Mouse (Mus musculus) liver, adult 2 months (tissue): ENCODE data around the gene Dync2h1. TPM values are rescaled to one million over a fixed set of nuclear protein-coding genes. Genes with fewer than 3 reads are reported as not detected.
"Not testable (repeated sequence)": the region's sequence is repeated elsewhere in the genome, so short reads cannot be mapped to it uniquely, and the experiment has no call there.

ENCODE experiments used
- DNase-seq: peaks from one replicate; pipeline ENCODE4 v3.0.0-alpha.2; 2011; ENCODE audit warnings: low read depth, low spot score; ENCODE audit errors: extremely low read depth
- H3K27ac ChIP-seq: fragments of 200-500 bp; replicated peaks from 2 replicates; pipeline ENCODE4 v1.5.1; 2012; ENCODE audit warnings: low read depth, mild to moderate bottlenecking, control low read depth, inconsistent platforms, low read length; ENCODE audit not compliant: insufficient read depth
- H3K27me3 ChIP-seq: fragments of 200-500 bp; 2 replicates; pipeline ENCODE4 v1.6.1; 2012; ENCODE audit warnings: mild to moderate bottlenecking, moderate library complexity, low read length, inconsistent platforms; ENCODE audit not compliant: control insufficient read depth, insufficient read depth
- H3K36me3 ChIP-seq: fragments of 200-500 bp; 2 replicates; pipeline ENCODE4 v1.6.1; 2012; ENCODE audit warnings: low read length, inconsistent platforms; ENCODE audit not compliant: control insufficient read depth, insufficient read depth
- H3K4me1 ChIP-seq: fragments of 200-500 bp; 2 replicates; pipeline ENCODE4 v1.6.1; 2011; ENCODE audit warnings: low read length; ENCODE audit not compliant: control insufficient read depth, insufficient read depth
- H3K4me3 ChIP-seq: fragments of 200-500 bp; 2 replicates; pipeline ENCODE4 v1.5.1; 2011; ENCODE audit warnings: low read depth, mild to moderate bottlenecking, control low read depth, low read length, moderate library complexity; ENCODE audit not compliant: insufficient read depth
- H3K79me2 ChIP-seq: fragments of 200-500 bp; 2 replicates; pipeline ENCODE4 v1.6.1; 2012; ENCODE audit warnings: inconsistent platforms, mild to moderate bottlenecking, low read length, moderate library complexity; ENCODE audit not compliant: control insufficient read depth, insufficient read depth
- H3K9ac ChIP-seq: fragments of 200-500 bp; 2 replicates; pipeline ENCODE4 v1.6.1; 2012; ENCODE audit warnings: low read depth, mild to moderate bottlenecking, control low read depth, inconsistent platforms, low read length
- CTCF ChIP-seq: fragments of 200-500 bp; IDR thresholded peaks from 2 replicates; pipeline ENCODE4 v1.5.1; 2011; ENCODE audit warnings: low read depth, low read length, control low read depth
- POLR2A ChIP-seq: fragments of 200-500 bp; IDR thresholded peaks from 2 replicates; pipeline ENCODE4 v1.6.1; 2011; ENCODE audit warnings: low read length, control low read depth; ENCODE audit not compliant: insufficient read depth; ENCODE audit errors: extremely low read depth
- whole genome bisulfite sequencing: fragments of 180-500 bp; shearing (Covaris S2); methylation state at CpG from one replicate; pipeline ENCODE4 v1.1.7; 2018; 5-methylcytosine and 5-hydroxymethylcytosine counted together
- polyA plus RNA-seq: library from polyadenylated mRNA; depleted of rRNA; stranded (reverse); fragments of >200 nt; gene quantifications from 2 replicates; pipeline ENCODE4 v1.2.3, GENCODE M21; 2012
- total RNA-seq: library from RNA; depleted of rRNA; stranded (reverse); fragments of >200 nt; gene quantifications from 2 replicates; pipeline ENCODE4 v1.2.3, GENCODE M21; 2014

The Dync2h1 gene
- total and polyA plus RNA-seq, 2 experiments, result 0.18 to 4.2 TPM

DNA sequence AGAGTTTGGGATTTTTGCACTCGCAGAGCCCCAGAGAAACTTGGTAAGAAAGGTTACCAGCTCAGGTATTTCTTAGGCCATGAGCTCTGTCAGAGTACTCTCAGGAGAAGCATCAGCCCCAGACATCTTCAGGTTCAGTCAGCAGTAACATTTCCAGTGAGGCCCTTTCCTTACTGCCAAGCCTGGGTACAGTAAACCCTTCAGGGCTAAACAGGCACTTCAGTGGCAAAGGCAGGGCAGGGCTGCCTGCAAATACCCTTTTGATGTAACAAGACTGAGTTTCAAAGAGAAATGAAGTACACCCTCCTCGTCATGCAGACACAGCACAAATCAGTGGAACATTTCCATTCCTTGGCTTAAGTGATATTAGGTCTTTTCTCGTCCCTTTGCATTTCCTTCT is 219.2 kb downstream of the Dync2h1 start:
- 93% methylated on average over 3 of the region's 3 CpGs for WGBS
- DNase-seq, result no peak
- Histone ChIP-seq H3K36me3 (no peaks in the 10 kb centered on the region; the same call in 1 of the 2 replicates), H3K4me1 (no peaks in the 10 kb centered on the region), H3K27me3 (no peaks in the 10 kb centered on the region), H3K27ac (no peak overlapping the region), H3K79me2 (no peaks in the 10 kb centered on the region), H3K4me3 (no peak overlapping the region), H3K9ac (no peak overlapping the region)
- TF ChIP-seq CTCF (no peak), POLR2A (no peak)

DNA sequence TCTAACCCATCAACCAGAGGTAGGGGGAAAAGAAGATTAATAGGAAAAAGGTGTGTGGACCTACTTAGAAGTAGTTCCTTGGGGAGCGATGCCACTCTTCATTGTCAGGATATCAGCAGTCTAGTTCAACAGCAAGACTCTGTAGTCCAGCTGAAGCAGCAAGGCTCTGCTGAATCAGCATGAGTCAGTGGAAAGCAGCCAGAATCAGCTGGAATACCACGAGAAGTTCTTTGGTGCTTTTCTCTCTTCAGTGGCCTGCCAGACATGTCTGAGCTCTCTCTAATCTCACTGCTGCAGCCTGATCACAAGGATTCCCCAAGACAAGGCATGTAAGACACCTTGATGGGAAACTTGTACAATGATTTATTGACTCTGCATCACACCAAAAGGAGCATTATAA is 225.9 kb downstream of the Dync2h1 start:
- WGBS, result 75% methylated on average over 2 of the region's 2 CpGs
- Histone ChIP-seq H3K4me3 (no peak overlapping the region), H3K27ac (no peak overlapping the region), H3K36me3 (peaks cover 4% of the 10 kb centered on the region; the same call in 1 of the 2 replicates), H3K79me2 (no peaks in the 10 kb centered on the region), H3K9ac (no peak overlapping the region), H3K4me1 (no peaks in the 10 kb centered on the region), H3K27me3 (no peaks in the 10 kb centered on the region)
- TF ChIP-seq CTCF (no peak), POLR2A (no peak)
- DNase-seq, result no peak

DNA sequence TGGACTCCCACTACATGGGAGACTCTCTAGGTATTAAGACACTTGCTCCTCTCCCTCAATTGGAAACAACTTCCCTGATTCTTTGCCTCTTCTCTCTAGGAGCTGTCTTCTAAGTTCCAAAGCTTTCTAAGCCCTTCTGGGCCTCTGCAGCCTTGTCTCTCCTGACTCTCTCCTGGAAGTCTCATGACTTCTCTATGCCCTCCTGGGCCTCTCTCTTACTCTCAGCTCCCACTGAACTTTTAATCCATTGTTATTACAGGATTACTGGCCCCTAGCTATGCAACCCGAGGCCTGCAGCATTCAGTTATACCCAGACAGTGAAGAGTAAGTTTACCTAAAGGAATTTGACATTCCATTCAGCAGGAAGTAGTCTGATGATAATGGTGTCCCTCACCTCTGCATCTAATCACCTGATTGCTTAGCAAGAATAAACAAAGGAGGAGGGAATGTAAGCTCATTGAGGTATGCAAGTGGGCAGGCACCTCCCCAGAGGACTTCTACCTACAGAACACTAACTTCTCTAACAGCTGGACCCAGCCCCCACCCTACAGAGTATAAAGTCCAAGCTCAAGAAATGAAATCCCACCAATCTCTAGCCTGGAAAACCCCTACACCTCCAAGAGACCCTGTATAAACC is 256.7 kb downstream of the Dync2h1 start:
- Histone ChIP-seq H3K9ac (no peak overlapping the region), H3K4me1 (no peaks in the 10 kb centered on the region), H3K27me3 (no peaks in the 10 kb centered on the region), H3K79me2 (no peaks in the 10 kb centered on the region), H3K36me3 (peaks cover 2% of the 10 kb centered on the region; the same call in 1 of the 2 replicates), H3K4me3 (no peak overlapping the region), H3K27ac (no peak overlapping the region)
- no peak for DNase-seq
- WGBS, result 15% methylated on average over 1 of the region's 1 CpGs
- TF ChIP-seq POLR2A, result no peak
- no peak for TF ChIP-seq CTCF

DNA sequence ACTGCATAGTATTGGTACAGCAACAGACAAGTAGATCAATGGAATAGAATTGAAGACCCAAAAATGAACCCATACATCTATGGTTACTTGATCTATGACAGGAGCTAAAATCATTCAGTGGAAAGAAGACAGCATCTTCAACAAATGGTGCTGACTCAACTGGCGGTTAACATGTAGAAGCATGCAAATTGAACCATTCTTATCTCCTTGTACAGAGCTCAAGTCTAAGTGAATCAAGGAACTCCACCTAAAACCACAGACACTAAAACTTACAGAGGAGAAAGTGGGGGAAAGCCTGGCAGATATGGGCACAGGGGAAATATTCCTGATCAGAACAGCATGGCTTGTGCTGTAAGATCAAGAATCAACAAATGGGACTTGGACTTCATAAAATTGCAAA is 270.8 kb downstream of the Dync2h1 start:
- no peak for DNase-seq
- no peak overlapping the region for H3K27ac ChIP-seq
- H3K79me2 ChIP-seq, result no peaks in the 10 kb centered on the region
- H3K9ac ChIP-seq, result no peak overlapping the region
- TF ChIP-seq CTCF, result no peak
- TF ChIP-seq POLR2A, result no peak
- H3K4me1 ChIP-seq, result no peaks in the 10 kb centered on the region; the same call in 1 of the 2 replicates
- no peak overlapping the region for H3K4me3 ChIP-seq
- H3K36me3 ChIP-seq, result no peaks in the 10 kb centered on the region
- no peaks in the 10 kb centered on the region for H3K27me3 ChIP-seq
- 89% methylated on average over 1 of the region's 1 CpGs for WGBS

DNA sequence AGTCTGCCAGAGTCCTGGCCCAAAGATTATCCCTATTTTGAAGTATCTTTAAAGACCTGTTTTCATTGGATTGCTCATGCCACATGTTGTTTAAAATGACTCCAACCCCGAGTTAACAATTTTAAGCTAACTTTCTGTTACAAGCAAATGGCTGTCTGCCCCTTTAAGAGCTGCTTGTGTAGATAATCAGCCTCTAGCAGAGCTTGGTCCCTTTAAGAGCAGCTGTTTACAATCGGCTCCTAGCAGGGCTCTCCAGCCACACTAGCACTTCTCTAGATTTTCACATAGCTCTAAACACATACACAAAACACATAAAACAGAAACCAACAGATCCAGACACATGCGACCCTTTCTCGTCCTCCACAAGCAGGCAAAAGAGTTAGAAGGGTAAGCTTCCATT is 273.7 kb downstream of the Dync2h1 start:
- H3K4me1 ChIP-seq, H3K36me3 ChIP-seq, H3K27ac ChIP-seq, H3K79me2 ChIP-seq, H3K4me3 ChIP-seq, H3K27me3 ChIP-seq, H3K9ac ChIP-seq: not testable (repeated sequence)
- 30% methylated on average over 4 of the region's 4 CpGs for WGBS
- peak; percentile 45 for DNase-seq

DNA sequence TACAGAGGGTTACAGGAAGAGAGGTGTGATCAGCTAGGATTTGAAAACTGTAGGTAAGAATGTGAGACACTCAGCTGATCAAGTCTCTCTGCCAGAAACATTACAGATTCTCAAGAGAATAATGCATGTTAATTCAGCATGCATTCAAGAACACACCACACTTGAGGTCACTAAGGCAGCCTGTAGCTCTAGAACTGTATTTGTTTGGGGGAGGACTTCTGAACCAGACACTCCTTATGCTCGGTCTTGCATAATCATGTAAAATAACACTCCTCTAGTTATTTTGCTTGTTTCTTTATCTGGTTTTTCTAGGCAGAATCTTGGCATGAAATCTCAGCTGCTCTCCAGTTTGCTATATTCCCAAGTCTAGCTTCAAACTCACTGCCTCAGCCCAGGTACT is 282.6 kb downstream of the Dync2h1 start:
- Histone ChIP-seq H3K79me2 (no peaks in the 10 kb centered on the region), H3K4me3 (no peak overlapping the region), H3K27ac (no peak overlapping the region), H3K9ac (no peak overlapping the region), H3K4me1 (no peaks in the 10 kb centered on the region), H3K27me3 (no peaks in the 10 kb centered on the region), H3K36me3 (no peaks in the 10 kb centered on the region)
- TF ChIP-seq CTCF (no peak), POLR2A (no peak)
- WGBS, result 76% methylated on average over 1 of the region's 1 CpGs
- DNase-seq, result no peak
